Mouse (Mus musculus): ENCODE data around the gene Nop53. TPM values are rescaled to one million over a fixed set of nuclear protein-coding genes. Genes with fewer than 3 reads are reported as not detected.

Gene Nop53
- polyA plus RNA-seq, 1 experiment from 2014 or later: 187 TPM

DNA sequence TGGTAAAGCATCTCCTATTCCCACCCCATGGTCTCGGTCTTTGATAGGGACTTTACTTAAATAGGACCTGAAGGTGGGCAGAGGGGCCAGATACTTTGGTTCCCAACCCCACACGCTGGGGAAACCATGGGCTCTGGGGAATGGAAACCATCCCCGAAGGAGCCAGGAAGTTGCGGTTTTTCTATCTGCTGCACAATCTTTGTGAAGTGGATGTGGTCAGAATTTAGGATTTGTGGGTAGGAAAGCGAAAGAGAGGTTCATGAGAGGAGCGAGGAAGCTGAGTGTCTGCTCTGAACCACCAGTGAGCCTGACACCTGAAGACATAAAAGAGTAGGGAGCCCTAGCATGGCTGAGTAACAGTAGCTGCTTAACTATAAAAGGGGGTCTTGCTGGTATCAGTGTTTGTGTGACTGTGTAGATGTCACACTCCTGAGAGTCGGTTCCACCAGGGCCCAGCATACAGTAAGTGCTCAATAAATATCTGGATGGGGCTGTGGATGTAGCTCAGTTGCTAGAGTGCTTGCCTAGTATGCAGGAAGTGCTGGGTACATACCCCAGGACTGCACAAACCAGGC lies 3.4 kb upstream of the Nop53 start:
- Histone ChIP-seq H3K27ac (ENCODE audit: low read depth) (peak overlapping the region; percentile 32; the same call in 1 of the 2 replicates), H3K4me2 (peak overlapping the region; percentile 57; the same call in 1 of the 2 replicates), H3K4me3 (ENCODE audit: low read depth, low read length) (no peak overlapping the region), H3K4me1 (ENCODE audit: insufficient read depth) (no peaks in the 10 kb centered on the region), H3K27me3 (ENCODE audit: insufficient read depth, low read length) (no peaks in the 10 kb centered on the region), H3K9ac (no peak overlapping the region), H3K36me3 (ENCODE audit: insufficient read depth) (peaks cover 51% of the 10 kb centered on the region), H3K9me3 (ENCODE audit: low read depth, low read length) (no peaks in the 10 kb centered on the region)
- DNase-seq (no peak), ATAC-seq (ENCODE audit: insufficient read depth) (no peak)
- WGBS: 76% methylated on average over 7 of the region's 7 CpGs
- TF ChIP-seq CTCF (IDR thresholded peaks at IDR 0.05; ENCODE audit: low read depth): no peak

DNA sequence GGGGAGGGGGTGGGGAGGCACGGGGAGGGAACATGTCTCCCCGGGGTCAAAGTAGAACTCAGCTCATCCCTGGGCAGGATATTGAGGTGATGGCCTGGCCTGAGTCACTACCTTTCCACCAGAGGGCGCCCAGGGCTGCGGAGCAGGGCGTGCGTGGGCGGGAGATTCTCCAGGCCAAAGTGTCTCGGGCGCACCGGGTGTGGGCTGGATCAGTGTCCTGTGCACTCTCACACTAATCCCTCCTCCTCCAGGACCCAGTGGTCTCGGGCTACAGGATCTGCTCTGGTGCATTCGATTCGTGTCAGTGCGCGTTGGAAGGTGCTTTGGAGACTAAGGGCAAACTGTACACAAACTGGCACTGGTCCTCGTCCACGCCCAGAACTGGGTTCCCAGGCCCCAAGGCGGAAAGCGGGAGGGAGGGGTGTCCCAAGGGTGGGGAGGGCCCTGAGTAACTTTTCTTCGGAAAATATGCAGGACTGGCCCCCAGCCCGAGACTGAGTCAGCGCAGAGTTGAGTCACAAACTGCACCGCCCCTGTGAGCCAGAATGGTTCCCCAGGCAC lies 2.6 kb upstream of the Nop53 start:
- DNase-seq: peak; percentile 89
- Histone ChIP-seq H3K27ac (ENCODE audit: low read depth) (peak overlapping the region; percentile 48; the same call in 1 of the 2 replicates), H3K4me3 (ENCODE audit: low read depth, low read length) (peak overlapping the region; percentile 19), H3K36me3 (ENCODE audit: insufficient read depth) (peaks cover 51% of the 10 kb centered on the region), H3K9ac (0 out of 2 replicates have a peak overlapping the region, but pooled peaks have one; percentile 24), H3K4me1 (ENCODE audit: insufficient read depth) (no peaks in the 10 kb centered on the region), H3K4me2 (peak overlapping the region; percentile 57), H3K9me3 (ENCODE audit: low read depth, low read length) (no peaks in the 10 kb centered on the region), H3K27me3 (ENCODE audit: insufficient read depth, low read length) (no peaks in the 10 kb centered on the region)
- 2% methylated on average over 23 of the region's 23 CpGs for WGBS
- ATAC-seq (ENCODE audit: insufficient read depth): peak; percentile 66
- TF ChIP-seq CTCF (IDR thresholded peaks at IDR 0.05; ENCODE audit: low read depth): peak; percentile 92

DNA sequence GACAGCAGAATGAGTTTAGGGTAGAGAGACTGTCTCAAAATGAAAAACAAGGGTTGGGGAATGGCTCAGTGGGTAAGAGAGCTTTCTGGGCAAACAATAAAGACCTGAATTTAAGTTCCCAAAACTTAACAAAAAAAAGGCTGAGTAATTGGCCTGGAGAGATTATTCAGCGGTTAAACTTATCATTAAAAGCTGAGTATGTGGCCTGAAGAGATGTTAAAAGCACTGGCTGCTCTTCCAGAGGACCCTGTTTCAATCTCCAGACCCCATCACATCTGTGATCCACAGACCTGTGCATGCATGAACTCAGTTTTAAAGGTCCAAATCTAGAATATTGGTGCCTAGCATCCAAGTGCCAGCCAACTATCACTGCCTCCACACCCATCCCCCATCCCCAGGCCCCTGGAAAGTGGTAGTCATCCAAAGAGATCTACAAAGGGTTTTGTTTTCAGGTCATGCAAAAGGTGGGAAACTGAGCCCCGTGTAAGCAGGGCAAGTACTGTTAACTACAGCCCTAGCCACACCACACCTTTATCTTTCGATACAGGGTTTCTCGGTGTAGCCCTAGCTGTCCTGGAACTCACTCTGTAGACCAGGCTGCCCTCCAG lies 1.9 kb upstream of the Nop53 start:
- Histone ChIP-seq H3K4me1 (ENCODE audit: insufficient read depth) (no peaks in the 10 kb centered on the region), H3K36me3 (ENCODE audit: insufficient read depth) (peaks cover 51% of the 10 kb centered on the region), H3K9me3 (ENCODE audit: low read depth, low read length) (no peaks in the 10 kb centered on the region), H3K4me3 (ENCODE audit: low read depth, low read length) (peak overlapping the region; percentile 19; the same call in 1 of the 2 replicates), H3K9ac (no peak overlapping the region), H3K27ac (ENCODE audit: low read depth) (no peak overlapping the region), H3K27me3 (ENCODE audit: insufficient read depth, low read length) (no peaks in the 10 kb centered on the region), H3K4me2 (no peak overlapping the region)
- 43% methylated on average over 4 of the region's 4 CpGs for WGBS
- no peak for TF ChIP-seq CTCF (IDR thresholded peaks at IDR 0.05; ENCODE audit: low read depth)
- no peak for DNase-seq
- no peak for ATAC-seq (ENCODE audit: insufficient read depth)

DNA sequence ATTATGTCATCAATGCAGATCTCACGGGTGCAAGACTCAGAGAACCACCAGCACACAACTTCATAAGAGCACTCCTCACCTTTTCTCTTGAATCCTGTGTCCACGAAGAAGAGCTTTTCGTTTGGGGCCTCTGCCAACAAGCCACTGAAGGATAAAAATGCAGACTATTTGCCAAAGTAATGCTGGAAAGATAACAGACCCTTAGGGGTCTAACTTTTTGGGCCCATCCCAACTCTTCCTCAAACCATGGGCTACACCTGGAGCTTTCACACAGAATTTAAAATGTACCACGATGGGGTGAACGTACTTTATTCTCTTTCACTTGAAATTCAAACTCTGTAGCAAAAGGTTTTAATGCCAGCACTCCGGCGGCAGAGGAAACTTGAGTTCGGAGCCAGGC lies 663 bp downstream of the Nop53 start:
- H3K27me3 ChIP-seq (ENCODE audit: insufficient read depth, low read length): no peaks in the 10 kb centered on the region
- peak overlapping the region; percentile 50 for H3K4me3 ChIP-seq (ENCODE audit: low read depth, low read length)
- ATAC-seq (ENCODE audit: insufficient read depth) (no peak), DNase-seq (no peak)
- peak overlapping the region; percentile 74 for H3K4me2 ChIP-seq
- no peak for TF ChIP-seq CTCF (IDR thresholded peaks at IDR 0.05; ENCODE audit: low read depth)
- H3K36me3 ChIP-seq (ENCODE audit: insufficient read depth): peaks cover 53% of the 10 kb centered on the region
- H3K27ac ChIP-seq (ENCODE audit: low read depth): peak overlapping the region; percentile 94; the same call in 1 of the 2 replicates
- H3K4me1 ChIP-seq (ENCODE audit: insufficient read depth): no peaks in the 10 kb centered on the region
- no peaks in the 10 kb centered on the region for H3K9me3 ChIP-seq (ENCODE audit: low read depth, low read length)
- peak overlapping the region; percentile 43 for H3K9ac ChIP-seq
- 5% methylated on average over 8 of the region's 8 CpGs for WGBS

DNA sequence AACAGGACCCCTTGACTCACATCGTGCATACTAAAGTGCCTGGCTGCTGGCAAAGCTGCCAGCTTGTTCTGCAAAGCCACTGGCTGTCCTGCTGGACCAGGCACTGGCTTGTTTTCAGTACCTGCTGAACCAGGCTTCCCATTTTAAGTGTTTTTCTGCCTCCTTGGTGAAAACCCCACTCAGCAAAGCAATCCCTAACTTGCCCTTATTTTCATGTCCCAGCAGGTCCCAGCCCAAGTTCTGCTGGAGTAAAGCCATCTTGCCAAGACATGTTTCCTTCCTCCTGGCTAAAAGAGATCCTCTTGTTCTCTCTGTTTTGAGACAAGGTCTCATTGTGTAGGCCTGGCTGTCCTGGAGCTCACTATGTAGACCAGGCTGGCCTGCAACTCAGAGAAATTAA lies 1.6 kb downstream of the Nop53 start:
- Histone ChIP-seq H3K4me1 (ENCODE audit: insufficient read depth) (no peaks in the 10 kb centered on the region), H3K9me3 (ENCODE audit: low read depth, low read length) (no peaks in the 10 kb centered on the region), H3K36me3 (ENCODE audit: insufficient read depth) (peaks cover 53% of the 10 kb centered on the region), H3K27me3 (ENCODE audit: insufficient read depth, low read length) (no peaks in the 10 kb centered on the region), H3K27ac (ENCODE audit: low read depth) (no peak overlapping the region), H3K9ac (no peak overlapping the region), H3K4me3 (ENCODE audit: low read depth, low read length) (no peak overlapping the region; the same call in 1 of the 2 replicates), H3K4me2 (peak overlapping the region; percentile 74; the same call in 1 of the 2 replicates)
- ATAC-seq (ENCODE audit: insufficient read depth) (no peak), DNase-seq (no peak)
- no peak for TF ChIP-seq CTCF (IDR thresholded peaks at IDR 0.05; ENCODE audit: low read depth)
- WGBS: 88% methylated on average over 1 of the region's 1 CpGs

DNA sequence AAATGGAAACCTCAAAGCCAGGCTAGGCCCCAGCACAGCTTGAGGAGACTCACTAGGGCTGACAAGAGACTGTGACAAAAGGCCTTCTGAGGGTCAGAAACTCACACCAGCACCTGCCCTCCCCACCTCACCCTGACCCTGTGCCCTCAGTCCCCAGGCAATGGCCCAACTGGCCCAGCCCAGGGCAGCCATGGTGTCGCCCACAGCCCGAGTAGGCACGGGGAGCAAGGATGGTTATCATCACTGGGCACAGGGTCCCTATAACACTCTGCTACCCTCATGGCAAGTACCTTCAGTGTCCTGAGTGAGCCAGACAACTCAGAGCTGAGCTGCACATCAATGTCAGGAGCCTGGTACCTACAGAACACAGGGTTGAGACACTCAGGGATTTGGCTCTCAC lies 7.3 kb downstream of the Nop53 start:
- Histone ChIP-seq H3K27ac (ENCODE audit: low read depth) (no peak overlapping the region), H3K36me3 (ENCODE audit: insufficient read depth) (peaks cover 75% of the 10 kb centered on the region), H3K4me3 (ENCODE audit: low read depth, low read length) (no peak overlapping the region), H3K9me3 (ENCODE audit: low read depth, low read length) (no peaks in the 10 kb centered on the region), H3K4me1 (ENCODE audit: insufficient read depth) (no peaks in the 10 kb centered on the region), H3K4me2 (no peak overlapping the region), H3K27me3 (ENCODE audit: insufficient read depth, low read length) (no peaks in the 10 kb centered on the region), H3K9ac (no peak overlapping the region)
- DNase-seq (no peak), ATAC-seq (ENCODE audit: insufficient read depth) (no peak)
- WGBS: 89% methylated on average over 3 of the region's 3 CpGs
- TF ChIP-seq CTCF (IDR thresholded peaks at IDR 0.05; ENCODE audit: low read depth): no peak

DNA sequence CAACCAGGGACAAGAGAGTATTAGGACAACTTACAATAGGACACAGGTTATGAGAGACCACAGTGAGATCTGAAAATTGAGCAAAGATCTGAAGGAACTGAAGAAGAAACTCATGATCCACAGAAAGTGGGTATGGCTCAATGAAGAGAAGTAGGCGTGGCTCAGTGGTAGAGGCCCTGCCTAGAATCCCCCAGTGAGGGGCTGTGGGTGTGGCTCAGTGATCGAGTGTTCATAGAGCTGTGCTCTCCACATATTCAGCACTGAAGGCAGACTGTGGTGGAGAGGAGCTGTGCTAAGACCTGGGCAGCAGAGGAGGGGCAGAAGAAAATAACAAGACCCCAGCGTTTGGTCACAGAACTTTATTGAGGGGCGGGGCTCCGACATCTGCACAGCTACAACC lies 8.4 kb downstream of the Nop53 start:
- H3K4me2 ChIP-seq: no peak overlapping the region
- 86% methylated on average over 5 of the region's 5 CpGs for WGBS

More for the DNA sequence above, 8.4 kb downstream of the Nop53 start:
- DNase-seq: no peak
- H3K4me3 ChIP-seq (ENCODE audit: low read depth, low read length): no peak overlapping the region
- no peak for TF ChIP-seq CTCF (IDR thresholded peaks at IDR 0.05; ENCODE audit: low read depth)
- H3K36me3 ChIP-seq (ENCODE audit: insufficient read depth): peaks cover 64% of the 10 kb centered on the region
- no peaks in the 10 kb centered on the region for H3K27me3 ChIP-seq (ENCODE audit: insufficient read depth, low read length)
- H3K9ac ChIP-seq: no peak overlapping the region
- no peak for ATAC-seq (ENCODE audit: insufficient read depth)
- no peaks in the 10 kb centered on the region for H3K9me3 ChIP-seq (ENCODE audit: low read depth, low read length)
- H3K27ac ChIP-seq (ENCODE audit: low read depth): no peak overlapping the region
- no peaks in the 10 kb centered on the region for H3K4me1 ChIP-seq (ENCODE audit: insufficient read depth)

Data from lung, embryonic 14.5 days (tissue).